Mouse (Mus musculus) stomach, postnatal 0 days (tissue): ENCODE measurements around the gene Armc7. TPM values are rescaled to one million over a fixed set of nuclear protein-coding genes. Genes with fewer than 3 reads are reported as not detected.

Experiments
- ATAC-seq: fragments of 200-750 bp; cut with Nextera tagmentation; 2 replicates; pipeline ENCODE4 v1.8.0; 2017; ENCODE audit not compliant: low FRiP score, low TSS enrichment
- DNase-seq: peaks from one replicate; pipeline ENCODE4 v3.0.0-alpha.2; 2016; ENCODE audit warnings: low spot score
- H3K27ac ChIP-seq: fragments of 300-500 bp; sonication (generic); replicated peaks from 2 replicates; pipeline ENCODE4 v1.5.1; 2014; ENCODE audit warnings: mild to moderate bottlenecking, control low read depth
- H3K27me3 ChIP-seq: fragments of 300-500 bp; sonication (generic); 2 replicates; pipeline ENCODE4 v1.6.1; 2014; ENCODE audit warnings: low read length; ENCODE audit not compliant: control insufficient read depth, insufficient read depth
- H3K36me3 ChIP-seq: fragments of 300-500 bp; sonication (generic); 2 replicates; pipeline ENCODE4 v1.6.1; 2014; ENCODE audit warnings: low read length, mixed read lengths; ENCODE audit not compliant: control insufficient read depth, insufficient read depth
- H3K4me1 ChIP-seq: fragments of 300-500 bp; sonication (generic); replicated peaks from 2 replicates; pipeline ENCODE4 v1.6.1; 2014; ENCODE audit warnings: antibody characterized with exemption; ENCODE audit not compliant: control insufficient read depth, insufficient read depth
- H3K4me2 ChIP-seq: fragments of 300-500 bp; sonication (generic); replicated peaks from 2 replicates; pipeline ENCODE4 v1.6.1; 2014; ENCODE audit warnings: low read depth, mild to moderate bottlenecking, control low read depth, moderate library complexity
- H3K4me3 ChIP-seq: fragments of 300-500 bp; sonication (generic); 2 replicates; pipeline ENCODE4 v1.5.1; 2014; ENCODE audit warnings: low read depth, low read length, control low read depth
- H3K9ac ChIP-seq: fragments of 300-500 bp; sonication (generic); 2 replicates; pipeline ENCODE4 v1.6.1; 2014; ENCODE audit warnings: mild to moderate bottlenecking, low read length, control low read depth, mixed read lengths
- H3K9me3 ChIP-seq: fragments of 300-500 bp; sonication (generic); 2 replicates; pipeline ENCODE4 v1.6.1; 2016; ENCODE audit warnings: low read length; ENCODE audit not compliant: control insufficient read depth
- CTCF ChIP-seq: IDR thresholded peaks from 2 replicates; pipeline ENCODE4 v1.5.1; 2016; ENCODE audit warnings: antibody characterized with exemption, low read depth, mild to moderate bottlenecking, moderate library complexity
- EP300 ChIP-seq: optimal IDR thresholded peaks from 2 replicates; pipeline ENCODE3; 2016; ENCODE audit warnings: antibody characterized with exemption
- WGBS: fragments of 180-500 bp; shearing (Covaris S2); extraction: QIAGEN DNeasy Blood & Tissue Kit; methylation state at CpG from one replicate; pipeline ENCODE4 v1.1.7; 2014; 5-methylcytosine and 5-hydroxymethylcytosine counted together
- polyA plus RNA-seq: library from polyadenylated mRNA; unstranded; fragments of >200 nt; fragmentation: Nextera tagmentation; extraction: Ambion mirVana; gene quantifications from 2 replicates; pipeline ENCODE4 v1.2.1, GENCODE M21; 2015

Gene Armc7
- polyA plus RNA-seq, 1 experiment from 2014 or later: 6.5 TPM

- Histone ChIP-seq H3K9me3 (no peaks in the 10 kb centered on the region), H3K9ac (no peak within 1 kb of the TSS), H3K27me3 (no peaks in the 10 kb centered on the region), H3K27ac (no peak within 1 kb of the TSS), H3K4me3 (no peak within 1 kb of the TSS), H3K4me1 (0 out of 2 replicates have a peak, but pooled peaks cover 5% of the 10 kb centered on the region), H3K4me2 (no peak within 1 kb of the TSS), H3K36me3 (no peaks in the 10 kb centered on the region)
- 93% methylated on average over 9 of the region's 9 CpGs for WGBS
- no peak for DNase-seq
- no peak for ATAC-seq
- TF ChIP-seq CTCF (peak; percentile 48), EP300 (no peak)
Observed at GRCm38 (mm10) chr11:115439906-115440595, 35.4 kb upstream of the Armc7 start, which contains the start of gene Trim80. Trim80 (plus strand) TSS chr11:115440545.

GRCm38 (mm10) chr11:115441417-115441816 is 34.0 kb upstream of the Armc7 start:
- Histone ChIP-seq H3K36me3 (no peaks in the 10 kb centered on the region), H3K4me1 (no peaks in the 10 kb centered on the region), H3K4me2 (no peak overlapping the region), H3K9me3 (no peaks in the 10 kb centered on the region), H3K9ac (no peak overlapping the region), H3K27me3 (no peaks in the 10 kb centered on the region), H3K4me3 (no peak overlapping the region), H3K27ac (no peak overlapping the region)
- no peak for DNase-seq
- ATAC-seq: no peak
- TF ChIP-seq CTCF (no peak), EP300 (no peak)
- WGBS: 35% methylated on average over 15 of the region's 15 CpGs

- no peak overlapping the region for H3K27ac ChIP-seq
- no peak overlapping the region for H3K4me2 ChIP-seq
- H3K27me3 ChIP-seq: no peaks in the 10 kb centered on the region
- H3K4me1 ChIP-seq: no peaks in the 10 kb centered on the region
- 27% methylated on average over 3 of the region's 3 CpGs for WGBS
- TF ChIP-seq EP300 (no peak), CTCF (no peak)
- no peak overlapping the region for H3K9ac ChIP-seq
- no peaks in the 10 kb centered on the region for H3K36me3 ChIP-seq
- ATAC-seq (0 out of 2 replicates have a peak, but pooled peaks have one; percentile 36), DNase-seq (peak; percentile 53)
- H3K9me3 ChIP-seq: no peaks in the 10 kb centered on the region
- no peak overlapping the region for H3K4me3 ChIP-seq
Observed at GRCm38 (mm10) chr11:115446906-115447305, 28.6 kb upstream of the Armc7 start.

GRCm38 (mm10) chr11:115447321-115447885 is 28.1 kb upstream of the Armc7 start:
- no peaks in the 10 kb centered on the region for H3K36me3 ChIP-seq
- no peak overlapping the region for H3K4me3 ChIP-seq
- H3K9me3 ChIP-seq: no peaks in the 10 kb centered on the region
- DNase-seq (no peak), ATAC-seq (peak; percentile 3; the same call in 1 of the 2 replicates)
- H3K4me2 ChIP-seq: no peak overlapping the region
- no peak overlapping the region; the same call in 1 of the 2 replicates for H3K27ac ChIP-seq
- no peaks in the 10 kb centered on the region for H3K4me1 ChIP-seq
- 74% methylated on average over 11 of the region's 11 CpGs for WGBS
- H3K27me3 ChIP-seq: no peaks in the 10 kb centered on the region
- H3K9ac ChIP-seq: no peak overlapping the region
- TF ChIP-seq EP300 (no peak), CTCF (no peak)

GRCm38 (mm10) chr11:115448075-115448474 is 27.4 kb upstream of the Armc7 start:
- ATAC-seq (peak; percentile 34; the same call in 1 of the 2 replicates), DNase-seq (peak; percentile 41)
- Histone ChIP-seq H3K36me3 (no peaks in the 10 kb centered on the region), H3K27ac (no peak overlapping the region), H3K9ac (no peak overlapping the region), H3K4me1 (no peaks in the 10 kb centered on the region), H3K4me2 (no peak overlapping the region), H3K9me3 (no peaks in the 10 kb centered on the region), H3K27me3 (no peaks in the 10 kb centered on the region), H3K4me3 (no peak overlapping the region)
- 76% methylated on average over 16 of the region's 16 CpGs for WGBS
- TF ChIP-seq CTCF: no peak
- no peak for TF ChIP-seq EP300

GRCm38 (mm10) chr11:115448998-115449397 is 26.5 kb upstream of the Armc7 start:
- H3K9ac ChIP-seq: no peak overlapping the region
- no peaks in the 10 kb centered on the region for H3K9me3 ChIP-seq
- ATAC-seq: no peak
- H3K4me2 ChIP-seq: no peak overlapping the region
- peak overlapping the region; percentile 49; the same call in 1 of the 2 replicates for H3K27ac ChIP-seq
- no peak for TF ChIP-seq EP300
- TF ChIP-seq CTCF: no peak
- WGBS: 47% methylated on average over 7 of the region's 7 CpGs
- H3K27me3 ChIP-seq: no peaks in the 10 kb centered on the region
- no peak overlapping the region for H3K4me3 ChIP-seq
- no peak for DNase-seq
- H3K4me1 ChIP-seq: no peaks in the 10 kb centered on the region
- H3K36me3 ChIP-seq: no peaks in the 10 kb centered on the region
